Mouse (Mus musculus) layer of hippocampus, postnatal 25 days (tissue): ENCODE measurements around the gene Ncln. TPM values are rescaled to one million over a fixed set of nuclear protein-coding genes. Genes with fewer than 3 reads are reported as not detected.

ENCODE experiments used
- DNase-seq, 2 experiments: peaks; one replicate each; pipeline ENCODE4 v3.0.0; 2022; ENCODE audit warnings: mixed read lengths in 2 of 2, low spot score in 1 of 2; ENCODE audit errors: extremely low spot score in 1 of 2
- total RNA-seq, 2 experiments: library from RNA; stranded (reverse); gene quantifications; 2 replicates each; pipeline ENCODE4 v1.2.3; 2021

Ncln gene
- total RNA-seq, 2 experiments from 2014 or later, result 83.0 to 94.6 TPM

DNA sequence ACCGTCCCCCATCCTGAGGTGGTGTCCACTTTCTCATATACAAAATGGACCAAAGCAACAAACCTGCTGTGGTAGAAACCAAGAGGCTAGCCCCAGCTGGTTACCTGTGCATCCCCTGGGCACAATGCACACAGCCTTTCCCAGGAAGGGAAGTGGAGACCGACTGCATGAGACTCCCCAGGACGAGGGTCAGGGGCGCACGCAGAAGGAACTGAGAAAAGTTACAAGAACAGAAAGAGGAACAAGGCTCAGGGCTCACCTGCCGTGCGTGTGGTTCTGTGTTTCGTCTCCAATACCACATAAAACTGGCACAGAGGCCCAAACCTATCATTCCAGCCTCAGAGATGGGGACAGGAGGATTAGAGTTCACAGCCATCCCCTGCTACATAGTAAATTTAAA, 21.0 kb upstream of the Ncln start:
- no peak for DNase-seq

DNA sequence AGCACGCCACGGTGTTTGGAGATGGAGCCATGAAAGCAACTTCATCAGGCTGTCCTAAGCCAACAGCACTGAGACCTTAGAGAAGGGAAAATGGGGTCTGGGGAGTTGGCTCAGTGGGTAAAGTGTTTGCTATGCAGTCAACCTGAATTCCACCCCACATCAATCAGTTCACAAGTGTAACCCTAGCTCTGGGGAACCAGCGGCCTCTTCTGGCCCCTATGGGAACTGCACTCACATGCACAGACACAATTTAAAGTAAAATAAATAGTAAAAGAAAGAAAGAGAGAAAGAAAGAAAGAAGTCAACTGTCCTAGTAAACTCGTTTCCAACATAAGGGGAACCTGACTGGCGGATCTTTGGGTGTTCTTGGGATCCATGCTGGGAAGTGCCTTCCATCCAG, 17.6 kb upstream of the Ncln start:
- no peak for DNase-seq

DNA sequence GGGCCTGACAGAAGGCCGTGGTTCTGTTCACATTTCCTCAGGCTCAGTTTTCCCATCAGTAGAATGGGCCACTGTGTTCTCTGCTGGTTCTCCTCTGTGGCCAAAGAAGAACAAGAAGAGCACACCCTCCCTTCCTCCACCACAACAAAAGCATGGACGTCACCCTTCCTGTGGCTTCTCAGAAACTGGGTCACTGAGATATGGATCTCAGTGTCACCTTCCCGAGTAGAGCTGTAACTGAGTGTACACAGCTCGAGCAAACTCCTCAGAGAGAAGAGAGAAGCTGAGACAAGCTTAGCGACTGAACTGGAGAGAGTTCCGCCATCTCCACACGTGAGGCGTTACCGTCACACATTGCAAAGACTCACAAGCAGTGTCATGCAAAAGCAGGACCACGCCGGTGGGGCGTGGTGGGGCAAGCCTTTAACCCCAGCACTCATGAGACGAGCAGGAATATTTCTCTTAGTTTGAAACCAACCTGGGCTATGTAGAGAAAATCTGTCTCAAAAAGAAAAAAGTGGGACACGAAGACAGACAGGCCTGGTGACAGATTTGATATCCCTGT, 14.1 kb upstream of the Ncln start:
- no peak for DNase-seq

DNA sequence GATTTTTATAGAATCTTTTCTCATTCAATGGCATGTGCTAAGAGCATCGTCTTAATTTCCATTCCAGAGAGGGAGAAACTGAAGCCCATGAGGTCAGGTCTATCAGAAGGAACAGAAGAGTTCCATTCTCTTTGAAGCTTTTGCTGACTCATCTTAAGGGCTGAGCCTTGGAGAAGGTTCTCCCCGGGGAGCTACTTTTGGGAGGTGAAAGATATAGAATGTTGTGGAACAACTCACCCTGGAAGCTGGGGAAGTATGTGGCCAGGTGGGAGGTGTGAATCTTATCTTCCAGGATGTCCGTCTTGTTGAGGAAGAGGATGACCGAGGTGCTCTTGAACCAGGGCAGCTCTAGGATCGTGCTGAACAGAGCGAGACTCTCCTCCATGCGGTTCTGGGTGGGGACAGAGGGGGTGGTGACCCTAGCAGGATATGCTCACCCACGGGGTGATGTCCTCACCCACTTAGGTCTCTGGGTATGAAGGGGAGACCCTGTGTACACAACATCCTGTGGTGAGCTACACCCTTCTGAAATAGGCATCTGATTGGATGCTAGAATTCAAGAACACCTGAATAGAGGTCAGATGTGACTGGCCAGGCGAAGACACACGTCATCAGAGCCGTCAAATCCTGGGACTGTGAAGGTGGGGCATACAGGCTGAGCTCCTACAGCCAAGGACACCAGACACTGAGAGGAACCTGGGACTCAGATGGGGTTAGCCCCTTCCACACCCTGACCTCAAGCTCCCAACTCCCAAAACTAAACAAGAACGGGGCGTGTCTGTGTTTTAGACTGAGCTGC, 11.7 kb upstream of the Ncln start:
- DNase-seq, result no peak

DNA sequence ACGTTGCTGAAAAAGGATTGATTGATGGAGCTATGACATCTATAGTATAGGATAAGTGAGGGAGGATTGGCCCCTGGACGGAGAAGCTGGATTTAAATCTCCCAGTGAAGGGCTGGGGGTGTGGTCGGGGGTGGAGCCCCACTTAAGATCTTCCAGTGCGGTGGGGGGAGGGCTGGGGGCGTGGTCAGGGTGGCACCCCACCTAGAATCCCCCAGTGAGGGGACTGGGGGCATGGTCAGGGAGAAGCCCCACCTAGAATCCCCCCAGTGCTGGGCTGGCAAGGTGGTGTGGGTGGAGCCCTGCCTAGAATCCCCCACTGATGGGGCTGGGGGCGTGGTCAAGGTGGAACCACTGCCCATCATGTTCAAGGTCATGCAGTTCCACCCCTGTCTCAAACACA, 10.9 kb upstream of the Ncln start:
- no peak for DNase-seq

DNA sequence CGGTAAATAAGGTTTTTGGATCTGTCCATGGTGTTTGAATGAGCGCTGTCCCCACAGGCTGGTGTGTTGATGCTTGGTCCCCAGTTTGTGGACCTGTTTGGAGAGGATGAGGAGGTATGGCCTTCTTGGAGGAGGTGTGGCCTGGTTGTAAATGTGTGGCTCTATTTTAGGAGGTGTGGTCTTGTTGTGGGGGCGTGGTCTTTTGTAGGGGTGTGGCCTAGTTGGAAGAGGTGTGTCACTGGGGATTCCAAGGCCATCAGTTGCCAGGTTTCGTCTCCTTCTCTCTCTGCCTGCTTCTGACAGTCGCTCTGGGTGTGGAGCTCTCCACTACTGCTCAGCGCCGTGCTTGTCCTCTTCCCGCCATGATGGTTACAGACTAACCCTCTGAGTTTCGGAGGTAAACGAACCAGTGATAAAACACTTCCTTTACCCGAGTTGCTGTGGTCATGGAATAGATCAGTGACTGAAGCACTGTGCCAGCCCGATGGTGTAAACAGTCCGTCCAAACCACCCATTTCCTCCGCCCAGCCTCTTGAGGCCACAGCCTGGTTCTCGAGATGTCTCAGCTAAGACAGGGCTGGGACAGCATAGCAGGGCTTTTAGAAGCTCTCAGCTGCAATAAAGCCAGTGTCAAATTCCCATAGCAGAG, 8.9 kb upstream of the Ncln start:
- DNase-seq, result no peak

DNA sequence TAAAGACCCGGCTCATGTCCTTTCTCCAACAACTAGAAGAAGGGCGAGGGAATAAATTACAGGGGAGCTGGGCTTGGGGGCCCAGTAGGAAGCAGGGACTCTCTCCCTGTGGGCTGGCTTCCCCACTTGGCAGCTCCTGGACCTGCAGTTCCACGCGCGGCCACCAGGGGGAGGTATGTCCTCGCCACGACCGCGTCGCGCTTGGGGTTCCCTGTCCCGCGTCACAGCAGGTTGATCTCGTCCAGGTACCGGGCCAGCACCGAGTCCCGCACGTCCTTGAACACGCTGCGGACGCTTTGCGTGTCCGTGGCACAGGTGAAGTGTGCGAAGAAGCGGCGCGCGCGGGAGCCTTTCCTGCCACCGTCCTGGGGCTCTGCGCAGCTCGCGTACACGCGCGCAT, 6.5 kb upstream of the Ncln start:
- peak; percentile 98 to 99 for DNase-seq

DNA sequence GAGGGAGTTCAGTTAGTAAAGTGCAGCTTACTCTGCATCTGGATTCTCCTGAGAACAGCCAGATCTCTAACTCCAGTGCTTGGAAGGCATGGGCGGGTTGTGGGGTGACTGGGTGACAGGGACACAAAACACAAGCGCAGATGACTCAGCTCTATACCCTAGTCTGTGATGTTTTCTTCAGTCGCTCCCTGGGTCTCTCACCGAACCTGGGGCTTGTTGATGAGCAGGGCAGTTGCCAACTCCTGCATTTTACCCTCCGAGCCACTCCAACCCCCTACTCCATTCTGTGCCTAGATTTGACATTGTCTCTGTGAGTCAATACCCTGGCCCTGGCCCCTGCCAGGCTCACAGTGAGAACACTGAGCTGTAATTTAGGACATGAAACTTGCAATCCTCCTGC, 5.7 kb upstream of the Ncln start:
- no peak for DNase-seq

DNA sequence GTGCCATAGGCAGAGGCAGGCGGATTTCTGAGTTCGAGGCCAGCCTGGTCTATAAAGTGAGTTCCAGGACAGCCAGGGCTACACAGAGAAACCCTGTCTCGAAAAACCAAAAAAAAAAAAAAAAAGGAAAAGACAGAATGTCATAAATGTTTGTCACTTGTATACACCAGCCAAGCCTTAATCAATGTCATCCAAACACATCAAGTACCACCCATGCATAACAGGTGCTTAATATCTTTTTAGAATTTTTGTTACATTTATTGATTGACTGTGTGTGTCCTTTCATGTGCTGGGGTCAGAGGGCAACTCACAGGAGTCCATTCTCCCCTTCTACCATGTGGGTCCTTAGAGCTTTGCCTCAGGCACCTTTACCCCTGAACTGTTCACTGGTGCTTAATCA, 3.8 kb upstream of the Ncln start, which contains the start of gene S1pr4:
TSS of gene S1pr4 (minus strand) at position 101 of the 400 bp plus-strand sequence.
- DNase-seq, result no peak

DNA sequence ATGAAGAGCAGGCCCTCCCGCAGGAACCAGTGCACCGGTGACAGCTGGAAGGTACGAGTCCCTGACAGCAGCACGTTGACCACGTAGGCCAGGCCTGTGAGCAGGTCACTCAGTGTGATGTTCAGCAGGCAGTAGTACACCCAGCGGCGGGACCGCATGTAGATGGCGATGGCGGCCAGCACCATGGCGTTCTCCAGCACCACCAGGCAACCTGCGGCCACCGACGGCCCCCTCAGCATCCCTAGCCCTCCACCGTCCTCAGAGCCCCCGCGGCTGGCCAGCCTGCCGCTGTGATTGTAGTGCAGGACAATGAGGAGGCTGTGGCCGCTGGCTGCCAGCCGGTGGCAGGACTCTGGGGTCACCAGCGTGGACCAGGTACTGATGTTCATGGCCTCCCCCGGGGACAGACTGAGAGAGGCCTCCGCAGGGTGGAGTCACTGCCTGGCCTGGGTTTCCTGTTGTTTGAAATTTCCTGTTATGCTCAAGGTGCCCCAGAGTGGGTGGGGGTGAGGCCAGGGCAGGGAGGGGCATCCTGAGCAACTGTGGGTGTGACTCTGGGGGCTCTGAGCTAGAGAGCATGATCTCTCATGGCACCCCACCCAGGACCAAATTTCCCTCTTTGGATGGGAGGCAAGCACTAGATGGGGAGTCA, 3.2 kb upstream of the Ncln start:
- no peak for DNase-seq

DNA sequence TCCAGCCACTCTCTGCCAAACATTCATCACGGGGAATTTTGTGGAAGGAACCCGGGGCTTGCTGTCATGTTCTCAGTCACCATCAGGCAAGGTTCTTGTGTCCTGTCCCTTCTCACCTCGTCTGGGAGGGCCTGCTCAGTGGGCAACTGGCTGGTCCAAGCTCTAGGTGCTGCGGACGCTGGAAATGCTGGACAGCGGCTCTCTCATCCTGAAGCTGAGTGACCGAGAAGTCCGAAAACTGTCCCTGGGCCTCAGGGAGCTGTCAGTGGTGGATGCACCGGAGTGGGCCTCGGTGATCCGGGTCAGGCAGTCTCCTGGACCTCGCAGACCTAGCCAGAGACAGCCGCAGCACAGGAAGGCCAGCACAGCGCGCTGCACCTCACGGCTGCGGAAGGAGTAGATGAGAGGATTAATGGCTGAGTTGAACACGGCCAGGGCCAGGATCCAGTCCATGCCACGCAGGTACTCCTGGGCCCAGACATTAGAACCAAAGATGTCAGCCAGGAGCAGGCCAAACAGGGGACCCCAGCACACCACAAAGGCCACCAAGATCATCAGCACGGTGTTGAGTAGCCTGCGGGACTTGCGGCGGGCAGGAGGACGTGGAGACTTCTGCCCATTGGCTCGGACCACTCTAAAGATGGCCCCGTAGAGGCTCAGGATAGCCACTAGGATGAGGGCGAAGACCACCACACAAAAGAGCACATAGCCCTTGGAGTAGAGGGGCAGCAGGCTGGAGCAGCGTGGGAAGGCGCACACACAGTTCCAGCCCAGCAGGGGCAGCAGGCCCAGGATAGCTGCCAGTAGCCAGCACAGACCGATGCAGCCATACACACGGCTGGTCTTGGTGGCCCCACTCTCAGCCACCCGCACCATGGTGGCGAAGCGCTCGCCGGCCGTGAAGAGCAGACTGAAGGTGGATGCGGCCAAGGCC, 2.4 kb upstream of the Ncln start:
- no peak for DNase-seq

DNA sequence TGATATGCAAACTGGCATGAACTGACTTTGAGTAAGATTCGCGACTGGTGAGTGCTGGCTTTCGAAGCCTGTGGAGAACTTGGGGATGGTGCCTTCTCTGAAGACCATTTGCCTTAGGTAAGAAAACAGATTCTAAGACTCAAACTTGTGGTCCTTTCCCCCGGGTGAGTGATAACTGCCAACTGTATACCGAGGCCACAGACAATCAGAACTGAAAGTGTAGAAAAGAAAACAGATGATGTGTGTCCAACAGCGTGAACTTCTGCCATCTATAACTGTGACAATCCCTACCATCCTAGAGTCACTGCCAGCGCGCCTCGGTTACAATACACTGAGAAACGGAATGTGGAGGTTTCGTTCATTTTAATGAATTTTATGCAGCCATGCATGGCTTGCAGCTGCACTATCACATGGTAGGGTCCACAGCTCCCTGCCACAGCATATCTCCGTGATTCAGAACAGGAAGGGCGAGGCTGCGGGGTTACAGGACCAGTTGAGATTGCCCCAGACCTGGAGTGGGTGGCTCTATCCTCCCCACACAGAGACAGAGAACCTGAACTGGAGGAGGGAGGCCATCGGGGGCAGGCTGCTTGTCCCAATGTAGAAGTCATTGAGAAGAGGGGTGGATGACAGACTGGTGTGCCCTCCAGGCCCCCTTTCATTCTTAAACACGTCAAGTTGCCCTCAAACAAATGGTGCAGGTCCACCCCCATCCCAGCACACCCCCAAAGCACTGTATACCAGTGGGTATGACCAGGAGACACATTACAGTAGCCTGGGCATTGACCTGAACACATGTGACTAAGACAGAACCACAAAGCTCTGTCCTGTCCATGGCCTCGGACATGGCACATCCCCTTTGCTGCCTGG, 1.4 kb upstream of the Ncln start:
- DNase-seq, result no peak

DNA sequence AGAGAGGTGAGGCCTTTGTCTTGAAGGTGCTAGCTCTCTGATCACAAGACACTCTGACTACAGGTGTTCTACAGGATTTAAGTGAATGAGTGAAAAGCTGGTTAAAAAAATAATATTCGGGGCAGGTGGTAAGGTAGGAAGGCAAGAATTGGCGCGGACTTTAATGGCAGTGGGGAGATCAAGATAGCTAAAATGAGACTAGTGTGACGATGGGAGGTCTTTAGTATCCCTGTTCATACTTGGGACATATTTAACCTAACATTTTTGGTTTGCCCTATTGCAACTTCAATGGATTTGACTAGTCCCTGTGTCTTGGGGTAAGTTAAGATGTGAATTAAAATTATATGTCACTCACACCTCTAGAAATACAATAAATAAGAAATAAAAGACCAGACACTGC, 777 bp upstream of the Ncln start:
- DNase-seq, result no peak

DNA sequence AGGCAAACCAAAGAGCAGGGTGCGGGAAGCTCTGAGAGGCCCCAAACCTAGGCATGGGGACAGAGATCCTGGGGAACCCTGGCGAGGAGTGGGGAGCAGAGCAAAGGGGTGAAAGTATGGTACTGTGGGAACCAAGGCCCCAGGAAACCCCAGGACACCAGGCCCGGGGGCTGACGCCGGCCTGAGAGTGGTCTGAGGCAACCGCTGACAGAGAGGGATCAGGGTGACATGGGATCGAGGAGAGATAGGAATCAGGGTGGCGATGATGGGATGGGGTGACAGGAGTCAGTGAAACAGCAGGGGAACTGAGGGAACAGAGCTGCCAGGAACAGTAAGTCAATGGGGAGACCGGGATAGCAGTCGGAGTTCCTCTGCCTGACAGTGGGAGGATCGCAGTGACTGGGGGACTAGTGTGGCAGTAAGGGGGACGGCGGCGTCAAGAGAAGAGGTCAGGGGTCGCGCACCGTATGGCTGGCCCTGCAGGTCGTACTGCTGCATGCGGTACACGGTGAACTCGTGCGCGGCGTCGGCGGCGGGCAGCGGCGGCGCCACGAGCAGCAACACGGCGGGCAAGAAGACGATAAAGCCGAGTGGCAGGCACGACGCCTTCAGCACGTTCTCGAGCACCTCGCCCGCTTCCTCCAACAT, 452 bp downstream of the Ncln start:
- DNase-seq, result peak in 1 of 2 experiments; percentile 48

DNA sequence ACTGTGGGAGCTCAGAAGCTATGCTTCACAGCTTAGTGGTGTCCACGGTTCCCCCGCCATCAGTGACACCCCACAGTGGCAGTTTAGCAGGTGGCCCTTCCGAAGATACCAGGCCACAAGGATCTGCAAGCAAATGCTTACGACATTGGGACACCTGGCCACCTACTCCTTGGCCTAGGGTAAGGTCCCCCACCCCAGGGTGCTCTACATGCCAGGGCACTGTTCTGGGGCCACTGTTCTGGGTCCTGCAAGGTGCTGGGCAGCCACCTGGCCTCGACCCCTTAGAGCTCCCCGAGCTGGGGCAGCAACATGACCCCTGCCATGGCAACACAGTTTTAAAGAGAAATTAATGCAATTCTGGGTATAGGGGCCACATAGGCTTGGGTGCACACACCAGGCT, 1.0 kb downstream of the Ncln start:
- no peak for DNase-seq

DNA sequence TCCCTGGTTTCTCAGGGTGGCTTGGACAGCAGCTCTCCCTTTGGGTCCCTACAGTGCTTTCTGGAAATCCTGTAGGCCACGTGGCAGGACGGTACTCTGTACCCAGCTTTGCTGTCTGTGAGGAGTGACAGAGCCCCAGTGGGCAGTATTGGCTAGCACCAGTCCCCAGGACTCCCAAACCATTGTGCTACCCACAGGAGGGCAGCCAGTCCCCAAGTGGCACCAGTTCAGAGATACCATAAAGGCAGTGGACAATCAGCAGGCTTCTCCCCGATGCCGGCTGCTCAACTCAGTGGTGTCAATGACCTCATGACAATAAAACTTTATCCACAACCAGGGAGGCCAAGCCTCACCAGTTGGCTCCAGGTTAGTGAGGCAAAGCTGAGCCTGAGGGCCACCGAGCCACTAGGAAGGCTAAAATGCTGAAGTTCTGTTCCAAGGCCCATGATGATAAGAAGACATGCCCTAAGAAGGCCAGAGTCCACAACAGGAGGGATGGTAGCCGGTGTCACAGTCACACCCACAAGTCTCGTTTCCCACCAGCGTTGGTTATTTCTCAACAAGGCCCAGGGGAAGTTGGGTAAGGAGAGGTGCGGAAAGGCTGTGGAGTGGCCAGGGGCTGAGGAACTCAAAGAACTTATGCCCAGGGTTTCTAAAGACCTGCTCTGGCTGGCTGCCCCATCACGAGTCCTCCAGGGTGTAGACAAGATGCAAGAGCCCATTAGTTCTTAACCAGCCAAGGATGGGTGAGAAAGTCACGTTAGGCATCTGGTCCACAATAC, 1.7 kb downstream of the Ncln start:
- no peak for DNase-seq

DNA sequence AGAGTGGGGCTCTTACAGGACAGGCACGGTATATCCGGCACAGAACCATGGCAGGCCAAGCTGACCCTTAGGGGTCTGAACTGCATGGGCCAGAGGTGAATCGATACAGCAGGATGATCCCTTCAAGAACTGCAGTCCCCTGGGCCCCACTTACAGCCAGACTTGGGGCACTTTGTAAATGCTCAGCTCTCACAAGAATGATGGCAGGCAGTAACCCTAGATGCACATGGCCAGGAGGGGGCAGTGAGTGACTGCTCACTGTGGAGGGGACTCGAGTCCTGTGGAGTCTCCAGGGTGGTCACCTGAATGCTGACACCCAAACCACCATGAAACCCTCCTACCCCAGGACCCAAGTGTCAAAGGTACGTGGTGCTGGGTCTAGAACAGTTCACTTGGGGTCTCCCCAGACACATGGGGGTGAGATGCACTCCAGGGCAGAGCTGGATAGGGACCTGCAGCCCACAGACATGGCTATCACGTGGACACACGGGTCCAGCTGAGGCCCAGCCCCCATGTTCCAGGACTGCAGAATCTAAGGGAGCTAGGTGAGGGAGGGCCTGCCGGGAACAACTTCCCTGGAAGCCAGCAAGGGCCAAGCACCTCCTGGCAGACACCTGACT, 2.5 kb downstream of the Ncln start:
- DNase-seq, result no peak
